Mouse (Mus musculus) embryonic facial prominence, embryonic 10.5 days (tissue): ENCODE data around the gene Wdfy1. TPM values are rescaled to one million over a fixed set of nuclear protein-coding genes. Genes with fewer than 3 reads are reported as not detected.

Experiments
- DNase-seq: peaks from one replicate; pipeline ENCODE4 v3.0.0-alpha.2; 2017; ENCODE audit warnings: low spot score
- H3K27ac ChIP-seq: fragments of 300-500 bp; sonication (generic); replicated peaks from 2 replicates; pipeline ENCODE4 v1.5.1; 2016; ENCODE audit warnings: mild to moderate bottlenecking
- H3K27me3 ChIP-seq: fragments of 300-500 bp; sonication (generic); replicated peaks from 2 replicates; pipeline ENCODE4 v1.6.1; 2016; ENCODE audit warnings: low read depth, mild to moderate bottlenecking; ENCODE audit not compliant: poor library complexity, severe bottlenecking
- H3K36me3 ChIP-seq: fragments of 300-500 bp; sonication (generic); replicated peaks from 2 replicates; pipeline ENCODE4 v1.6.1; 2016; ENCODE audit warnings: mild to moderate bottlenecking, moderate library complexity
- H3K4me1 ChIP-seq: fragments of 300-500 bp; sonication (generic); 2 replicates; pipeline ENCODE4 v1.6.1; 2016
- H3K4me3 ChIP-seq: fragments of 300-500 bp; sonication (generic); 2 replicates; pipeline ENCODE4 v1.5.1; 2016; ENCODE audit warnings: mild to moderate bottlenecking, moderate library complexity
- H3K9me3 ChIP-seq: fragments of 300-500 bp; sonication (generic); 2 replicates; pipeline ENCODE4 v1.6.1; 2016; ENCODE audit warnings: mild to moderate bottlenecking
- WGBS: fragments of 180-500 bp; shearing (Covaris S2); methylation state at CpG from one replicate; pipeline ENCODE4 v1.1.7; 2016; 5-methylcytosine and 5-hydroxymethylcytosine counted together
- polyA plus RNA-seq: library from polyadenylated mRNA; unstranded; fragments of >200 nt; fragmentation: Nextera tagmentation; extraction: Ambion mirVana; gene quantifications from 2 replicates; pipeline ENCODE4 v1.2.1, GENCODE M21; 2016

Gene Wdfy1
- polyA plus RNA-seq, result 32.4 and 34.4 TPM in 2 replicates

GRCm38 (mm10) chr1:79775927-79776458 is at the start of gene Wdfy1, which contains the start of gene Mrpl44:
TSS of gene Wdfy1 (minus strand) at chr1:79776143.
TSS of gene Mrpl44 (plus strand) at chr1:79776018.
- 0 out of 2 replicates have a peak, but pooled peaks cover 4% of the 10 kb centered on the region for H3K4me1 ChIP-seq
- H3K27me3 ChIP-seq, result no peaks in the 10 kb centered on the region
- peaks cover 35% of the 10 kb centered on the region for H3K36me3 ChIP-seq
- H3K4me3 ChIP-seq, result peak within 1 kb of the TSS; percentile 93
- H3K9me3 ChIP-seq, result no peaks in the 10 kb centered on the region
- DNase-seq, result peak; percentile 97
- WGBS, result under 1% methylated on average over 38 of the region's 38 CpGs
- H3K27ac ChIP-seq, result peak within 1 kb of the TSS; percentile 94

GRCm38 (mm10) chr1:79823951-79824633 is 48.1 kb upstream of the Wdfy1 start:
- H3K4me3 ChIP-seq, result no peak overlapping the region
- H3K4me1 ChIP-seq, result peaks cover 14% of the 10 kb centered on the region; the same call in 1 of the 2 replicates
- no peaks in the 10 kb centered on the region for H3K27me3 ChIP-seq
- H3K9me3 ChIP-seq, result no peaks in the 10 kb centered on the region
- no peak for DNase-seq
- peaks cover 21% of the 10 kb centered on the region for H3K36me3 ChIP-seq
- H3K27ac ChIP-seq, result no peak overlapping the region
- 82% methylated on average over 14 of the region's 14 CpGs for WGBS

- no peaks in the 10 kb centered on the region for H3K27me3 ChIP-seq
- H3K9me3 ChIP-seq, result no peaks in the 10 kb centered on the region
- no peak for DNase-seq
- peaks cover 22% of the 10 kb centered on the region for H3K36me3 ChIP-seq
- no peak overlapping the region for H3K4me3 ChIP-seq
- H3K4me1 ChIP-seq, result peaks cover 14% of the 10 kb centered on the region; the same call in 1 of the 2 replicates
- WGBS, result 78% methylated on average over 13 of the region's 13 CpGs
- no peak overlapping the region for H3K27ac ChIP-seq
Measured at GRCm38 (mm10) chr1:79822806-79823525, 47.0 kb upstream of the Wdfy1 start.

- Histone ChIP-seq H3K4me1 (peaks cover 10% of the 10 kb centered on the region; the same call in 1 of the 2 replicates), H3K36me3 (peaks cover 38% of the 10 kb centered on the region), H3K27me3 (no peaks in the 10 kb centered on the region), H3K9me3 (no peaks in the 10 kb centered on the region), H3K4me3 (no peak overlapping the region), H3K27ac (no peak overlapping the region)
- DNase-seq, result no peak
- 95% methylated on average over 11 of the region's 11 CpGs for WGBS
Measured at GRCm38 (mm10) chr1:79819296-79819879, 43.4 kb upstream of the Wdfy1 start.

GRCm38 (mm10) chr1:79815446-79815845 is 39.5 kb upstream of the Wdfy1 start:
- Histone ChIP-seq H3K27me3 (no peaks in the 10 kb centered on the region), H3K9me3 (no peaks in the 10 kb centered on the region), H3K4me3 (no peak overlapping the region), H3K36me3 (peaks cover 50% of the 10 kb centered on the region), H3K27ac (no peak overlapping the region), H3K4me1 (no peaks in the 10 kb centered on the region)
- DNase-seq, result no peak
- WGBS, result 92% methylated on average over 3 of the region's 3 CpGs

GRCm38 (mm10) chr1:79809447-79809846 is 33.5 kb upstream of the Wdfy1 start:
- WGBS, result 82% methylated on average over 3 of the region's 3 CpGs
- Histone ChIP-seq H3K4me3 (no peak overlapping the region), H3K36me3 (peaks cover 36% of the 10 kb centered on the region), H3K9me3 (no peaks in the 10 kb centered on the region), H3K4me1 (no peaks in the 10 kb centered on the region), H3K27ac (no peak overlapping the region), H3K27me3 (no peaks in the 10 kb centered on the region)
- no peak for DNase-seq

- Histone ChIP-seq H3K36me3 (peaks cover 36% of the 10 kb centered on the region), H3K4me1 (0 out of 2 replicates have a peak, but pooled peaks cover 3% of the 10 kb centered on the region), H3K27ac (no peak overlapping the region), H3K9me3 (no peaks in the 10 kb centered on the region), H3K27me3 (no peaks in the 10 kb centered on the region), H3K4me3 (no peak overlapping the region)
- WGBS, result 89% methylated on average over 5 of the region's 5 CpGs
- no peak for DNase-seq
Measured at GRCm38 (mm10) chr1:79806865-79807264, 30.9 kb upstream of the Wdfy1 start.

GRCm38 (mm10) chr1:79803614-79804013 is 27.7 kb upstream of the Wdfy1 start:
- peaks cover 48% of the 10 kb centered on the region for H3K36me3 ChIP-seq
- 80% methylated on average over 7 of the region's 7 CpGs for WGBS
- H3K4me1 ChIP-seq, result 0 out of 2 replicates have a peak, but pooled peaks cover 3% of the 10 kb centered on the region
- no peak for DNase-seq
- no peak overlapping the region for H3K27ac ChIP-seq
- H3K27me3 ChIP-seq, result no peaks in the 10 kb centered on the region
- H3K9me3 ChIP-seq, result no peaks in the 10 kb centered on the region
- H3K4me3 ChIP-seq, result no peak overlapping the region

- DNase-seq, result no peak
- H3K4me3 ChIP-seq, result no peak overlapping the region
- H3K36me3 ChIP-seq, result peaks cover 50% of the 10 kb centered on the region
- H3K27ac ChIP-seq, result no peak overlapping the region
- H3K27me3 ChIP-seq, result no peaks in the 10 kb centered on the region
- WGBS, result 59% methylated on average over 11 of the region's 11 CpGs
- H3K4me1 ChIP-seq, result 0 out of 2 replicates have a peak, but pooled peaks cover 3% of the 10 kb centered on the region
- H3K9me3 ChIP-seq, result no peaks in the 10 kb centered on the region
Measured at GRCm38 (mm10) chr1:79802858-79803427, 27.0 kb upstream of the Wdfy1 start.

GRCm38 (mm10) chr1:79797084-79797483 is 21.1 kb upstream of the Wdfy1 start:
- no peak for DNase-seq
- H3K27ac ChIP-seq, result no peak overlapping the region
- WGBS, result 90% methylated on average over 3 of the region's 3 CpGs
- peaks cover 39% of the 10 kb centered on the region for H3K36me3 ChIP-seq
- no peaks in the 10 kb centered on the region for H3K27me3 ChIP-seq
- H3K9me3 ChIP-seq, result no peaks in the 10 kb centered on the region
- H3K4me3 ChIP-seq, result no peak overlapping the region
- H3K4me1 ChIP-seq, result no peaks in the 10 kb centered on the region

- 70% methylated on average over 7 of the region's 7 CpGs for whole genome bisulfite sequencing
Measured at GRCm38 (mm10) chr1:79786267-79786927, 10.5 kb upstream of the Wdfy1 start.

GRCm38 (mm10) chr1:79782433-79782832 is 6.5 kb upstream of the Wdfy1 start:
- Histone ChIP-seq H3K27ac (no peak overlapping the region), H3K36me3 (peaks cover 61% of the 10 kb centered on the region), H3K27me3 (no peaks in the 10 kb centered on the region), H3K9me3 (no peaks in the 10 kb centered on the region), H3K4me1 (no peaks in the 10 kb centered on the region), H3K4me3 (no peak overlapping the region)
- no peak for DNase-seq
- 83% methylated on average over 3 of the region's 3 CpGs for WGBS

More at GRCm38 (mm10) chr1:79786267-79786927, 10.5 kb upstream of the Wdfy1 start:
- DNase-seq, result peak; percentile 24
- Histone ChIP-seq H3K27ac (no peak overlapping the region), H3K36me3 (peaks cover 22% of the 10 kb centered on the region), H3K27me3 (no peaks in the 10 kb centered on the region), H3K9me3 (no peaks in the 10 kb centered on the region), H3K4me3 (no peak overlapping the region), H3K4me1 (no peaks in the 10 kb centered on the region)
